Mouse (Mus musculus) cortical plate, adult 2 months (tissue): ENCODE results near the gene Cactin.

Experiments used
- CTCF ChIP-seq: fragments of 200-500 bp; IDR thresholded peaks from 2 replicates; pipeline ENCODE4 v1.5.1; 2011; ENCODE audit warnings: mild to moderate bottlenecking, control low read depth, low read length; ENCODE audit not compliant: insufficient read depth; ENCODE audit errors: extremely low read depth
- POLR2A ChIP-seq: fragments of 200-500 bp; IDR thresholded peaks from 2 replicates; pipeline ENCODE4 v1.6.1; 2011; ENCODE audit warnings: mild to moderate bottlenecking, low read length, control low read depth; ENCODE audit not compliant: insufficient read depth; ENCODE audit errors: extremely low read depth

DNA sequence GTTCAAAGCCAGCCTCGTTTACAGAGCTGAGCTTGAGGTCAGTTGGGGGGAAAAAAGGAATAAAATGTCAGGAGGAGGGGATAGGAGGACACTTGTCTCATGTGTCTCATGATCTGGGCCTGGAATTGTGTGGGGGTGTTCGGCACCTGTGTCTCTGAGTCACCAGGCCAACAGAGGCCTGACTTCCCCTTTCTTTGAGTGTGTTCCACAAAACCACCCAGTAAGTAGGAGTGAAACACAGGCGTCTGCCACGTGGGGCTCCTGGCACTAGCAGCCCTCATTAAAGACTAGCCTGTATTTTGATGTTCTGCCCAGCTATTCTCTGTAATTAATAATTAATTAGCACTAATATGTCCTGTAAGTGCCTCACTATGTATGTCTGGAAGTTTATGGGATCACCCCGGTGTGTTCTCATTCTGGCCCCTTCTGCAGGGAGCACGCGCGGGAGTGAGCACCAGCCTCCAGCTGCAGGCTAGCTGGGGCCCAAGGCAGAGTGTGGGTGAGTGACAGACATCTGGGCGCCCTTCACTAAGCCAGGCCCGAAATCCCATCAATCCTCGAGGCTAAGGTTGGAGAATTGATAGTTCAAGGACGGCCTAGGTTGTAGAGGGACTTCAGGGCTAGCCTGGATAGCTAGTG, 35.6 kb downstream of the Cactin start:
- TF ChIP-seq CTCF (no peak), POLR2A (no peak)
